In the genomic region with DNA sequence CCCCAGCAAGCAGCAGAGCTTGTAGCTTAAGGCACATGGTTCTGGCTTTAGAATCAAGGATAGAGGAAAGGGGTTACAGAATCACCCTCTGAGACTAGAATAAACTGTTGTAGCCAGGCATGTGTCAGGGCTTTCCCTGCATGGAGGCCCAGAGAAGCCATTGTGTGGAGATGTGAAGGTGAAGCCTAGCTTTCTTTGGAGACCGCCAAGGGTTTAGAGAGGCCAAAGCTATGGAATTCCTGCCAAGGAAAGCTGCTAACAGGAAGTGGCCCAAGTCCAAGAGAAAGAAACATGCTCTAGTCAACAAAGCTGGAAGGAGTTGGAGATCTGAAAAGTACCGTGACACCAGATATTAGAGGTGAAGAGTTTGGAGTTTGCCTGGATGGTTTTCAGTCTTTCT, we compare ENCODE assay signal across 26 mouse cellular contexts.
DNase-seq lines count a peak whose midpoint lies in the region; TF ChIP-seq lines count a peak whose summit lies in the region.
"Had no signal": no experiment of that assay in that cellular context is flagged by ENCODE, and none has a peak within 500 bp of the region (broad histone marks: within the 10 kb centered on the region; RNA-seq: fewer than 3 reads in every experiment).

No protein-coding gene starts in this region.

- H3K4me1 ChIP-seq in heart, embryonic 10.5 days = no peaks in the 10 kb centered on the region
- H3K4me1 ChIP-seq: embryonic facial prominence, embryonic 13.5 days; hindbrain, embryonic 10.5 days; hindbrain, embryonic 15.5 days; intestine, embryonic 15.5 days; limb, embryonic 13.5 days; megakaryocyte, embryonic 14.5 days; midbrain, embryonic 13.5 days; neural tube, embryonic 15.5 days had no signal

- 69% methylated on average over 2 of the region's 2 CpGs for WGBS in heart, embryonic 10.5 days

- no peak overlapping the region for H3K4me3 ChIP-seq in heart, embryonic 10.5 days
- H3K4me3 ChIP-seq: embryonic facial prominence, embryonic 13.5 days; erythroblast, embryonic 14.5 days; gastrocnemius, adult 2 months; hindbrain, embryonic 10.5 days; hindbrain, embryonic 15.5 days; intestine, embryonic 15.5 days; left cerebral cortex, adult 2 months; limb, embryonic 13.5 days; megakaryocyte, embryonic 14.5 days; midbrain, embryonic 13.5 days; neural tube, embryonic 15.5 days had no signal

- no peaks in the 10 kb centered on the region for H3K27me3 ChIP-seq in heart, embryonic 10.5 days (ENCODE audit: insufficient read depth, poor library complexity, severe bottlenecking)
- H3K27me3 ChIP-seq: embryonic facial prominence, embryonic 13.5 days; hindbrain, embryonic 15.5 days; intestine, embryonic 15.5 days; limb, embryonic 13.5 days; megakaryocyte, embryonic 14.5 days; midbrain, embryonic 13.5 days; neural tube, embryonic 15.5 days had no signal

- no peaks in the 10 kb centered on the region for H3K36me3 ChIP-seq in heart, embryonic 10.5 days
- H3K36me3 ChIP-seq: embryonic facial prominence, embryonic 13.5 days; hindbrain, embryonic 10.5 days; hindbrain, embryonic 15.5 days; intestine, embryonic 15.5 days; limb, embryonic 13.5 days; midbrain, embryonic 13.5 days; neural tube, embryonic 15.5 days had no signal

- no peak for TF ChIP-seq POLR2A in brain, embryonic 14.5 days (IDR thresholded peaks at IDR 0.05; ENCODE audit: borderline replicate concordance, extremely low read depth, insufficient read depth, insufficient read length, poor library complexity, severe bottlenecking)

- intact Hi-C loops in heart, postnatal 10 days (cut with DNase I) = no loop called here

- H3K9me3 ChIP-seq in heart, embryonic 10.5 days = no peaks in the 10 kb centered on the region
- H3K9me3 ChIP-seq: embryonic facial prominence, embryonic 13.5 days; hindbrain, embryonic 10.5 days; hindbrain, embryonic 15.5 days; intestine, embryonic 15.5 days; limb, embryonic 13.5 days; megakaryocyte, embryonic 14.5 days; midbrain, embryonic 13.5 days; neural tube, embryonic 15.5 days had no signal

- no peak overlapping the region for H3K27ac ChIP-seq in heart, embryonic 10.5 days
- H3K27ac ChIP-seq: embryonic facial prominence, embryonic 13.5 days; gastrocnemius, adult 2 months; hindbrain, embryonic 10.5 days; hindbrain, embryonic 15.5 days; intestine, embryonic 15.5 days; left cerebral cortex, adult 2 months; limb, embryonic 13.5 days; midbrain, embryonic 13.5 days; neural tube, embryonic 15.5 days had no signal

- DNase-seq in heart, adult 18-20 months = peak; percentile 7 to 25
- no peak for DNase-seq in heart, embryonic 10.5 days (ENCODE audit: low spot score)
- DNase-seq in kidney, postnatal 10 days = peak; percentile 8
- DNase-seq in kidney, postnatal 25 days = no peak
- peak; percentile 11 for DNase-seq in brain, embryonic 14.5 days (ENCODE audit: low read depth)
- DNase-seq in heart, postnatal 10 days = peak; percentile 26 to 31
- DNase-seq in natural killer cell, adult 2 months (ENCODE audit: low spot score in 2 of 2) = no peak
- DNase-seq: adrenal gland, postnatal 14 days; cerebellum, adult 11-12 months; cerebellum, adult 9-11 months; embryo, embryonic 11 days; gastrocnemius, adult 2 months; gastrocnemius, postnatal 36 days; lung, postnatal 4 days; retina, postnatal 1 day; right cerebral cortex, postnatal 14 days had no signal

- no peak for TF ChIP-seq CTCF in brain, embryonic 14.5 days (IDR thresholded peaks at IDR 0.05; ENCODE audit: borderline replicate concordance, extremely low read depth, insufficient read depth, insufficient read length)

Comparison
In these comparisons a context has a peak if more than half of its experiments do, and no peak if none do; other contexts are left out.
1. DNase-seq: peak in heart, adult 18-20 months (2 of 2), kidney, postnatal 10 days (single experiment), brain, embryonic 14.5 days (single experiment) and heart, postnatal 10 days (2 of 2); none in heart, embryonic 10.5 days (single experiment), kidney, postnatal 25 days (0 of 2) and natural killer cell, adult 2 months (0 of 2).